Mouse (Mus musculus): ENCODE measurements around the gene Unc93a2. TPM values are rescaled to one million over a fixed set of nuclear protein-coding genes. Genes with fewer than 3 reads are reported as not detected.
"Not testable (repeated sequence)": the region's sequence is repeated elsewhere in the genome, so short reads cannot be mapped to it uniquely, and the experiment has no call there.

The Unc93a2 gene
- polyA plus RNA-seq, 1 experiment from 2014 or later = not detected

GRCm38 (mm10) chr17:7395116-7395515 lies 9.9 kb upstream of the Unc93a2 start:
- not testable (repeated sequence) for H3K9me3 ChIP-seq; ATAC-seq (ENCODE audit: insufficient number of reproducible peaks, insufficient read depth, low FRiP score, low TSS enrichment, low read depth); H3K27me3 ChIP-seq; H3K4me2 ChIP-seq; H3K27ac ChIP-seq; H3K4me1 ChIP-seq (replicated peaks); H3K36me3 ChIP-seq; H3K9ac ChIP-seq (replicated peaks); H3K4me3 ChIP-seq (replicated peaks)
- WGBS = 91% methylated on average over 7 of the region's 7 CpGs

- ATAC-seq (ENCODE audit: insufficient number of reproducible peaks, insufficient read depth, low FRiP score, low TSS enrichment, low read depth); H3K4me1 ChIP-seq (replicated peaks); H3K9ac ChIP-seq (replicated peaks); H3K27ac ChIP-seq; H3K27me3 ChIP-seq; H3K4me3 ChIP-seq (replicated peaks); H3K36me3 ChIP-seq; H3K9me3 ChIP-seq; H3K4me2 ChIP-seq: not testable (repeated sequence)
- 76% methylated on average over 7 of the region's 7 CpGs for WGBS
Observed at GRCm38 (mm10) chr17:7389898-7390297, 4.6 kb upstream of the Unc93a2 start.

GRCm38 (mm10) chr17:7388958-7389356 lies 3.7 kb upstream of the Unc93a2 start:
- not testable (repeated sequence) for H3K9ac ChIP-seq (replicated peaks); H3K27ac ChIP-seq; H3K27me3 ChIP-seq; H3K4me1 ChIP-seq (replicated peaks); H3K36me3 ChIP-seq; H3K4me2 ChIP-seq; ATAC-seq (ENCODE audit: insufficient number of reproducible peaks, insufficient read depth, low FRiP score, low TSS enrichment, low read depth); H3K9me3 ChIP-seq; H3K4me3 ChIP-seq (replicated peaks)
- 79% methylated on average over 8 of the region's 8 CpGs for WGBS

- not testable (repeated sequence) for H3K4me3 ChIP-seq (replicated peaks); ATAC-seq (ENCODE audit: insufficient number of reproducible peaks, insufficient read depth, low FRiP score, low TSS enrichment, low read depth); H3K9me3 ChIP-seq; H3K4me2 ChIP-seq; H3K36me3 ChIP-seq; H3K4me1 ChIP-seq (replicated peaks); H3K27ac ChIP-seq; H3K9ac ChIP-seq (replicated peaks); H3K27me3 ChIP-seq
- no CpG with 5 or more reads among the region's 2 CpGs for WGBS
Observed at GRCm38 (mm10) chr17:7388341-7388957, 3.2 kb upstream of the Unc93a2 start.

GRCm38 (mm10) chr17:7386016-7386415 lies 752 bp upstream of the Unc93a2 start:
- not testable (repeated sequence) for H3K4me2 ChIP-seq; H3K36me3 ChIP-seq; H3K27me3 ChIP-seq; H3K4me3 ChIP-seq (replicated peaks); H3K27ac ChIP-seq; H3K9me3 ChIP-seq; ATAC-seq (ENCODE audit: insufficient number of reproducible peaks, insufficient read depth, low FRiP score, low TSS enrichment, low read depth); H3K4me1 ChIP-seq (replicated peaks); H3K9ac ChIP-seq (replicated peaks)
- WGBS = 72% methylated on average over 8 of the region's 8 CpGs

GRCm38 (mm10) chr17:7383167-7384143 lies 1.8 kb downstream of the Unc93a2 start:
- H3K9ac ChIP-seq (replicated peaks); H3K4me3 ChIP-seq (replicated peaks); H3K9me3 ChIP-seq; H3K4me1 ChIP-seq (replicated peaks); H3K27ac ChIP-seq; H3K4me2 ChIP-seq; H3K36me3 ChIP-seq; ATAC-seq (ENCODE audit: insufficient number of reproducible peaks, insufficient read depth, low FRiP score, low TSS enrichment, low read depth); H3K27me3 ChIP-seq: not testable (repeated sequence)
- 77% methylated on average over 12 of the region's 13 CpGs for WGBS

GRCm38 (mm10) chr17:7382711-7383110 lies 2.6 kb downstream of the Unc93a2 start:
- H3K27ac ChIP-seq; H3K36me3 ChIP-seq; H3K4me2 ChIP-seq; H3K9ac ChIP-seq (replicated peaks); H3K4me3 ChIP-seq (replicated peaks); H3K4me1 ChIP-seq (replicated peaks); H3K27me3 ChIP-seq; ATAC-seq (ENCODE audit: insufficient number of reproducible peaks, insufficient read depth, low FRiP score, low TSS enrichment, low read depth); H3K9me3 ChIP-seq: not testable (repeated sequence)
- WGBS = 96% methylated on average over 1 of the region's 3 CpGs

GRCm38 (mm10) chr17:7377907-7378306 lies 7.4 kb downstream of the Unc93a2 start:
- not testable (repeated sequence) for H3K27ac ChIP-seq; H3K4me1 ChIP-seq (replicated peaks); H3K9me3 ChIP-seq; H3K27me3 ChIP-seq; H3K36me3 ChIP-seq; H3K4me3 ChIP-seq (replicated peaks); H3K4me2 ChIP-seq; H3K9ac ChIP-seq (replicated peaks); ATAC-seq (ENCODE audit: insufficient number of reproducible peaks, insufficient read depth, low FRiP score, low TSS enrichment, low read depth)
- WGBS = 56% methylated on average over 2 of the region's 3 CpGs

GRCm38 (mm10) chr17:7376951-7377700 lies 8.1 kb downstream of the Unc93a2 start:
- not testable (repeated sequence) for H3K9ac ChIP-seq (replicated peaks); H3K27me3 ChIP-seq; H3K4me1 ChIP-seq (replicated peaks); ATAC-seq (ENCODE audit: insufficient number of reproducible peaks, insufficient read depth, low FRiP score, low TSS enrichment, low read depth); H3K27ac ChIP-seq; H3K4me3 ChIP-seq (replicated peaks); H3K36me3 ChIP-seq; H3K4me2 ChIP-seq; H3K9me3 ChIP-seq
- WGBS = 82% methylated on average over 1 of the region's 3 CpGs

GRCm38 (mm10) chr17:7371879-7372278 lies 13.4 kb downstream of the Unc93a2 start, which contains the start of gene Gm49630:
Gm49630 (minus strand) TSS chr17:7371979.
- H3K4me2 ChIP-seq; H3K36me3 ChIP-seq; H3K4me3 ChIP-seq (replicated peaks); H3K4me1 ChIP-seq (replicated peaks); H3K9me3 ChIP-seq; H3K9ac ChIP-seq (replicated peaks); ATAC-seq (ENCODE audit: insufficient number of reproducible peaks, insufficient read depth, low FRiP score, low TSS enrichment, low read depth); H3K27me3 ChIP-seq; H3K27ac ChIP-seq: not testable (repeated sequence)
- 90% methylated on average over 2 of the region's 5 CpGs for WGBS

GRCm38 (mm10) chr17:7369401-7369800 lies 15.9 kb downstream of the Unc93a2 start:
- not testable (repeated sequence) for H3K4me3 ChIP-seq (replicated peaks); H3K27me3 ChIP-seq; H3K4me1 ChIP-seq (replicated peaks); H3K9ac ChIP-seq (replicated peaks); H3K4me2 ChIP-seq; H3K9me3 ChIP-seq; ATAC-seq (ENCODE audit: insufficient number of reproducible peaks, insufficient read depth, low FRiP score, low TSS enrichment, low read depth); H3K27ac ChIP-seq; H3K36me3 ChIP-seq
- WGBS = 70% methylated on average over 6 of the region's 6 CpGs
